Mouse (Mus musculus) ES-E14 (cell line): ENCODE data around the gene Heatr4.
"Not testable (repeated sequence)": the region's sequence is repeated elsewhere in the genome, so short reads cannot be mapped to it uniquely, and the experiment has no call there.

Experiments used
- CHD2 ChIP-seq: IDR thresholded peaks from 2 replicates; pipeline ENCODE4 v1.6.1; 2014; ENCODE audit warnings: mild to moderate bottlenecking, low read depth, low read length, inconsistent platforms
- MAFK ChIP-seq: IDR thresholded peaks from 2 replicates; pipeline ENCODE4 v1.6.1; 2014; ENCODE audit warnings: mild to moderate bottlenecking, low read depth, low read length, inconsistent platforms; ENCODE audit not compliant: insufficient read depth
- ZC3H11A ChIP-seq: IDR thresholded peaks from 2 replicates; pipeline ENCODE4 v1.6.1; 2012; ENCODE audit warnings: low read depth, mild to moderate bottlenecking, inconsistent platforms, low read length, borderline replicate concordance

GRCm38 (mm10) chr12:84029043-84029442 is 44.4 kb upstream of the Heatr4 start:
- not testable (repeated sequence) for TF ChIP-seq ZC3H11A, CHD2, MAFK
